Mouse (Mus musculus) heart, embryonic 15.5 days (tissue): Measurements from ENCODE around the gene Mettl16. TPM values are rescaled to one million over a fixed set of nuclear protein-coding genes. Genes with fewer than 3 reads are reported as not detected.

ENCODE experiments used
- ATAC-seq: fragments of 200-750 bp; cut with Nextera tagmentation; replicated peaks from 2 replicates; pipeline ENCODE4 v1.8.0; 2017; ENCODE audit warnings: low read depth, moderate TSS enrichment; ENCODE audit not compliant: insufficient number of reproducible peaks, insufficient read depth, low FRiP score
- H3K27ac ChIP-seq: fragments of 300-500 bp; sonication (generic); 2 replicates; pipeline ENCODE4 v1.5.1; 2015; ENCODE audit warnings: mild to moderate bottlenecking, inconsistent platforms
- H3K27me3 ChIP-seq: fragments of 300-500 bp; sonication (generic); 2 replicates; pipeline ENCODE4 v1.6.1; 2015; ENCODE audit warnings: inconsistent platforms
- H3K36me3 ChIP-seq: fragments of 300-500 bp; sonication (generic); 2 replicates; pipeline ENCODE4 v1.6.1; 2015; ENCODE audit warnings: mild to moderate bottlenecking, inconsistent platforms
- H3K4me1 ChIP-seq: fragments of 300-500 bp; sonication (generic); replicated peaks from 2 replicates; pipeline ENCODE4 v1.6.1; 2015; ENCODE audit warnings: inconsistent platforms
- H3K4me2 ChIP-seq: fragments of 300-500 bp; sonication (generic); 2 replicates; pipeline ENCODE4 v1.6.1; 2015; ENCODE audit warnings: inconsistent platforms, mild to moderate bottlenecking, moderate library complexity
- H3K4me3 ChIP-seq: fragments of 300-500 bp; sonication (generic); 2 replicates; pipeline ENCODE4 v1.5.1; 2015; ENCODE audit warnings: mild to moderate bottlenecking, inconsistent platforms
- H3K9ac ChIP-seq: fragments of 300-500 bp; sonication (generic); 2 replicates; pipeline ENCODE4 v1.6.1; 2015; ENCODE audit warnings: mild to moderate bottlenecking, inconsistent platforms
- H3K9me3 ChIP-seq: fragments of 300-500 bp; sonication (generic); replicated peaks from 2 replicates; pipeline ENCODE4 v1.6.1; 2016; ENCODE audit warnings: inconsistent platforms
- WGBS: fragments of 180-500 bp; shearing (Covaris S2); methylation state at CpG from one replicate; pipeline ENCODE4 v1.1.7; 2015; ENCODE audit warnings: mixed read lengths; 5-methylcytosine and 5-hydroxymethylcytosine counted together
- polyA plus RNA-seq: library from polyadenylated mRNA; unstranded; fragments of >200 nt; fragmentation: Nextera tagmentation; extraction: Ambion mirVana; gene quantifications from 2 replicates; pipeline ENCODE4 v1.2.1, GENCODE M21; 2015

The Mettl16 gene
- polyA plus RNA-seq, 1 experiment from 2014 or later, result 28.0 TPM

DNA sequence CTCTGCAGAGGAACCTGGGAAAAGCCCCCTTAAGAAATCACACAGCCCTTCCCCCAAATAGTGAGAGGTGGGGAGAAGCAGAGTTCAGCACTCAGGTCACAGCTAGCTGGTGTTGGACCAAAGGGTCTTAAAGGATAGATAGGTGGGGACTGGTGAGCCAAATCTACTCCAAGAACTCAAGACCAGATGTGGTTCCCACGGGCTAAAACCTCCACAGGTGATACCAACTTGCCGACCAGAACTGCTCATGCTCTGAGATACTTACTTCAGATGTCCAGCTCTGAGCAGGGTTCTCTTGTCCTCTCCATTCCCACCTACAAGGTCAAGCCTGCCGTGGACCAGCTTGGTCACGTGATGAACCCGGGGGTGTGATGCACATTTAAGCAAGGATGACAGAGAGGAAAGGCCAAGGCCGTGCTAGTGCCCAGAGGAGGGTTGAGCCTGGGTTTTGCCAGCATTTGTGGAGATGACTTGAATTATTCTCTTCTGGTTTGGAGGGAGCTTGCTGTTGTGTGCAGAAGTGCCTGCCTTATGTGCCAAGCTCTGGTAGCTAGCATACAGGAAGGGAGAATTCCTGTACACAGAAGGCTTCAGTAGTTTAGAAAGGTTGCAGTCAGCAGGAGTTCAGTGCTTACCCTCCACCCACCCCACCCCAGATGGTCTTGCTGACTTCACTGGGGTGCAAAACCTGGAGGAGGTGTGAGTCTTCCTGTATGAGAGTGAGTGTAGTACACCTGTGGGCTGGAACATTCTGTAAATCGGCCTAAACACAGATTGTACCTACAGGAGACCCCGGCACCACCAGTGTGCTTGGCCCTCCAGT is 63.1 kb downstream of the Mettl16 start:
- H3K36me3 ChIP-seq, result no peaks in the 10 kb centered on the region
- H3K4me3 ChIP-seq, result peak overlapping the region; percentile 90
- no peak for ATAC-seq
- H3K27me3 ChIP-seq, result no peaks in the 10 kb centered on the region
- H3K9ac ChIP-seq, result 0 out of 2 replicates have a peak overlapping the region, but pooled peaks have one; percentile 18
- H3K4me1 ChIP-seq, result peaks cover 59% of the 10 kb centered on the region
- 63% methylated on average over 8 of the region's 8 CpGs for WGBS
- H3K27ac ChIP-seq, result peak overlapping the region; percentile 97
- H3K9me3 ChIP-seq, result no peaks in the 10 kb centered on the region
- H3K4me2 ChIP-seq, result peak overlapping the region; percentile 83

DNA sequence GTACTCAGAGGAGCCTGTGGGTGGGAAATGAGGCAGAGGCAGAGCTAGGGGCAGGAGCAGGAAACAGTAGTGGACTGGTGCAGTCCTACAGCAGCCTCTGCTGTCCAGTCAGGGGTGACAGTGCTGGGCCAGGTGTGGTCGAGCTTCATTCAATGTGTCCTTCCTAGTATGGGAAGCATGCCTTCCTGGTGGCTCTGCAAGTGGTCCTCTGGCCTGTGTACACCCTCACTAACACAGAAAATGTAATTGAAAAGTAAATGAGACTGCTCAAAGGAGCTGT is 63.7 kb downstream of the Mettl16 start:
- Histone ChIP-seq H3K4me3 (no peak overlapping the region), H3K9me3 (no peaks in the 10 kb centered on the region), H3K4me1 (peaks cover 61% of the 10 kb centered on the region), H3K27ac (peak overlapping the region; percentile 97), H3K9ac (0 out of 2 replicates have a peak overlapping the region, but pooled peaks have one; percentile 18), H3K27me3 (no peaks in the 10 kb centered on the region), H3K36me3 (no peaks in the 10 kb centered on the region), H3K4me2 (no peak overlapping the region)
- 46% methylated on average over 1 of the region's 1 CpGs for WGBS
- ATAC-seq, result no peak

DNA sequence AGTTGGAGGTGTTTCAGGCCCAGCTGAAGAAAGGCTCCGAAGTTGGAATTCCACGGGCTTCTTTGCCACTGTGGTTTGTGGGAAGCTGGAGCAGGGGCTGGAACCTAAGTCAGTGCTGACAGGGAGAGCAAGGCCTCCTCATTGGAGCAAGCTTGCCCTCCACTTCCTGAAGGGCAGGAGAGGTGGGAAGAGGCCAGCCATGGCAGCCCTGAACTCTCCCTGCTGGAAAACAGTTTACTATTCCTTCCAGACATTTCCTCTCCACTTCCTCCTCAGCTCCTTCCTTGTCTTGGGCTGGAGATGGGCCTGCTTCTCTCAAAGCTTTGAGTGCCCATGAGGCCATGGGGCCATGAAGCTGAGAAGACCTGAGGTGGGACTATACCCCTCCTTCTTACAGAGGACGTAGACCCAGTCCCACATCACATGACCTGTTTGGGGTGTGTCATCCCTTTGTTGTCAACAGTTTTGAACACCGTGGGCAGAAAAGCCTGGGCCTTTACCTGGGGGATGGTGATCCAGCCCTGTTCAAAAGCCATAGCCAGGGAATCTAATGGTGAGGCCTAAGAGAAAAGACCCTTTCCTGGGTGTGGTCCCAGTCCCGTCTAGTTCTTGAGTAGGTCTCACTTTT is 64.1 kb downstream of the Mettl16 start:
- WGBS, result 30% methylated on average over 5 of the region's 5 CpGs
- Histone ChIP-seq H3K27ac (peak overlapping the region; percentile 97), H3K9ac (no peak overlapping the region), H3K4me1 (peaks cover 61% of the 10 kb centered on the region), H3K36me3 (no peaks in the 10 kb centered on the region), H3K9me3 (no peaks in the 10 kb centered on the region), H3K4me3 (no peak overlapping the region), H3K4me2 (no peak overlapping the region), H3K27me3 (no peaks in the 10 kb centered on the region)
- no peak for ATAC-seq

DNA sequence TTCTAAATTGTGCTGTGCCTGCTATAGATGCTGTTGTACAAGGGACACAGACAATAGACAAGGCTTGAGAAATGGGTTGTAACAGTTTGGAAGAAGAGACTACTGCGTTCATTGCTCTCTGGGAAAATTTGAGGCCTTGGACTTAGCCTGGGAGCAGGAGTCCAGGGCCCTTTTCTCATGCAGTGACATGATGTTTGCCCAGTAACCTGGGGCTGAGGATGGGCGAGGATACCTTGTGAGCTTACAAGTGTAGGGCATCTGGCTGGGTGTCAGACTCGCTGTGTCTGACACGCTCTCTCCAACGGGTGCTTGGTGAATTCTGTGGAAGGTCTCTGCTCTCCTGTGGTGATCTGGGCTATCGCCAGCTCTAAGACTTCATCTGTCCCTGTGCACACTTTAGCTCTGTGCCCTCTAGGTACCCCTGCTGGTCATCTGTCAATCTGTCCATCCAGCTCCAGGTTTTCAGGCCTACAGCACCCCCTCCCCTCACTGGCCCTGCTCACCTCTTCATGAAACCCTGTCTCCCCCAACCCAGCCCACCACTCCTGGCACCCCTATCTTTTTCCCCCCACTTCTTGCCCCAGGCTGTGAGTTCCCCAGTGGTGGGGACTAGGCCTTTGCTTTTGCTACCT is 65.1 kb downstream of the Mettl16 start:
- no peak overlapping the region for H3K4me2 ChIP-seq
- H3K9ac ChIP-seq, result 0 out of 2 replicates have a peak overlapping the region, but pooled peaks have one; percentile 15
- no peaks in the 10 kb centered on the region for H3K9me3 ChIP-seq
- H3K36me3 ChIP-seq, result no peaks in the 10 kb centered on the region
- H3K27me3 ChIP-seq, result no peaks in the 10 kb centered on the region
- WGBS, result 87% methylated on average over 6 of the region's 6 CpGs
- no peak overlapping the region for H3K27ac ChIP-seq
- no peak for ATAC-seq
- H3K4me1 ChIP-seq, result peaks cover 62% of the 10 kb centered on the region
- no peak overlapping the region for H3K4me3 ChIP-seq

DNA sequence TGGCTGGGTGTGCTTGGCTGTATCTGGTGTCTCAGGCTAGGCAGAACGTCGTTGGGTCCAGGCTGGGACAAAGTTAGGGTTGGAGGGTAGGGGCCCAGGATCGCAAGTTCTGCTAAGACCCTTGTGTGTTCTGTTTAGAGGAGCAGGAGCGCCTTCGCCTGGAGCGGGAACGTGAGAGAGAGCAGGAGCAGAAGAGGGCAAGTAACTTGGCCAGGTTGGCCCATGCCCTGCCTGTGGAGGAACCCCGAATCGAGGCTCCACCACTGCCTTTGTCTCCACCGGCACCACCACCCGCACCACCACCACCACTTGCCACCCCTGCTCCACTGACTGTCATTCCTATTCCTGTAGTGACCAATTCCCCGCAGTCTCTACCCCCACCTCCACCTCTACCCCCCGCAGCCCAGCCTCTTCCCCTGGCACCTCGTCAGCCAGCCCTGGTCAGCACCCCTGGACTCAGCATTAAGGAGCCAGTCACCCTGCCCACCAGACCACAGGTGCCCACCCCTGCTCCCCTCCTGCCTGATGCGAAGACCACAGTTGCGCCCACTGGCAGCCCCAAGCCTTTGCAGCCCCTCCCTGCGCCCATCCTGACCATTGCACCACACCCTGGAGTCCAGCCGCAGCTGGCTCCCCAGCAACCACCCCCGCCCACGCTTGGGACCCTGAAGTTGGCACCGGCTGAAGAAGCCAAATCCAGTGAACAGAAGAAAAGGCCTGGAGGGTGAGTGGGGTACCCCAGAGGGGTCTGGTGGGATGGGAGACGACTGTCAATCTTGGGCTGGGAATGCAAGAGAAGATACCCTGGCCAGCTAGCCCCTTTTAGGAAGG is 65.8 kb downstream of the Mettl16 start:
- H3K4me2 ChIP-seq, result no peak overlapping the region
- WGBS, result 90% methylated on average over 22 of the region's 22 CpGs
- no peak overlapping the region for H3K9ac ChIP-seq
- H3K36me3 ChIP-seq, result no peaks in the 10 kb centered on the region
- peaks cover 70% of the 10 kb centered on the region for H3K4me1 ChIP-seq
- no peaks in the 10 kb centered on the region for H3K27me3 ChIP-seq
- no peak overlapping the region for H3K27ac ChIP-seq
- ATAC-seq, result no peak
- no peak overlapping the region for H3K4me3 ChIP-seq
- no peaks in the 10 kb centered on the region for H3K9me3 ChIP-seq

DNA sequence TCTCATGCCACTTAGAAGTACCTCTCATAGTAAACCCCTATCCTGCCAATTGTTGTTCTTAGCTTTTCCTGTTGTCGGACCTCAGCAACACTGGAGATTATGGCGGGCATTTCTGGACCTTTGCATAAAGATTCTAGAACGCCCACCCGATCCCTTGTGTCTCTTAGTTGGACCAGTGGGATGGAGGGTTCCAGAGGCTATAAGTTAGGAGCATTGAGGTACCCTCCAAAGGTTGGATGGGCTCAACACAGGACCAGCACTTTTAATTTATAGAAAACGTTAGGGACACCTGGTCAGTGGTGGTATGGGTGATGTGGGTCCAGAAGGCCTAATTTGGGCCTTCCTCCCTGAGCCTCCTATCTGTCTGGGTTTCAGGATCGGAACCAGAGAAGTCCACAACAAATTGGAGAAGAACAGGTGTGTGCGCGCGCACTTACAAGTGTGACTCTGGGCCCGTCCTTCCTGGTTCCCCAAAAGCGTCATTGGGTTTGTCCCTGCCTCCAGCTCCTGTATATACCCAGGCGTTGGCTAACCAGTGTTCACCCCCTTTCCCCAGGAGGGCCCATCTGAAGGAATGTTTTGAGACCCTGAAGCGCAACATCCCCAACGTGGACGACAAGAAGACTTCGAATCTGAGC is 66.5 kb downstream of the Mettl16 start:
- Histone ChIP-seq H3K9ac (peak overlapping the region; percentile 61), H3K36me3 (0 out of 2 replicates have a peak, but pooled peaks cover 3% of the 10 kb centered on the region), H3K4me2 (peak overlapping the region; percentile 87), H3K27me3 (no peaks in the 10 kb centered on the region), H3K4me3 (peak overlapping the region; percentile 61), H3K9me3 (no peaks in the 10 kb centered on the region), H3K27ac (peak overlapping the region; percentile 98), H3K4me1 (peaks cover 75% of the 10 kb centered on the region)
- no peak for ATAC-seq
- WGBS, result 45% methylated on average over 16 of the region's 16 CpGs

DNA sequence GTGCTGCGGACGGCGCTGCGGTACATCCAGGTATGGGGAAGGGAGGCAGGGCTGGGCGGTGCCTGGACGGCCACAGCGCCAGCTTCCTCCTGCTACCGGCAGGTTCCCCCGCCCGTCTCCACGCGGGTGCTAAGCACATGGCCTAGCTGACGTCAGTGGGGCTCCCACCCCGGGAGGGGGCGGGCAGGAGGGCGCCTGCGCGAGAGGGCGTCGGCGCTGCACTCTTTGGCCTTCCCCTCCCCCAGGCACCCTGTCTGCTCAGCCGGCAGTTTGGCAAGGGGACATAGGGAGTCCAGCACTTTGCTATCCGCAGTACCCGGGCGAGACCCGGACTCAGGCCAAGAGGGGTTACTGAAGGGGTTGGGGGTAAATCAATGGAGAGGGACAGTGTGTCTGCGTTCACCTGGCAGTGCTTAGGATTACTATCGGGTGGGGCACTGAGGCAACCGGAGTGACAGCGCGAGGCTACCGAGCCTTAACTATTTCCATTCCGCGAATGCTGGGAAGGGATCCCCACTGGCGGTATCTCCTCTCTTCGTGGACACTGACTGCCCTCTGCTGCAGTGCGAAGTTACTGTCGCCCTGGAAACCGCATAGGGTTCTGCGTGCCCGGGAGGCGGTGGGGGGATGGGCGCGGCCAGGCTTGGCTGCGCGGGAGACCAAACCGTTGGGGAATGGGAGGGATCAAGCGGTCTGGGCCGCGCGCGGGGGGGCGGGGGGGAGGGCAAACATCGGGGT is 67.2 kb downstream of the Mettl16 start:
- Histone ChIP-seq H3K9ac (peak overlapping the region; percentile 61), H3K36me3 (peaks cover 9% of the 10 kb centered on the region; the same call in 1 of the 2 replicates), H3K27ac (peak overlapping the region; percentile 98), H3K4me1 (peaks cover 78% of the 10 kb centered on the region), H3K4me3 (peak overlapping the region; percentile 61), H3K4me2 (peak overlapping the region; percentile 87), H3K27me3 (no peaks in the 10 kb centered on the region), H3K9me3 (no peaks in the 10 kb centered on the region)
- peak; percentile 76 for ATAC-seq
- under 1% methylated on average over 52 of the region's 54 CpGs for WGBS

DNA sequence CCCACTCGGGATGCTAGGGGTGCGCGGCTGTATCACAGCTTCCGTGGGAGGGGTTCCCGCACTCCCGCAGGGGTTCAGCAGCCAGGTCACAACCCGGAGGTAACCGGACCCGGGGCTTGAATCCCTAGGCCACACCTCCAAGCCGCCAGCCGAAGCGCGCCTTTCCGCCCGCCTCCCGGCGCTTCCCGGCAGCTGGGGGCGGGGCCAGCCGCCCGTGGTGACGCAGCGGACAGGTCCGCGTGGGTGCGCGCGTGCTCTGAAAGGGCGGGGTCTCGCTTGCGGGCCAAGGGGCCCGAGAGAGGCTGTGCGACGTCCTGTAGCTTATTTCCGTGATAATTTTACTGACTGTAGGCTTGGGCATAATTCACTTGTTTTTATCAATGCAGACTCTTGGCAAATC is 67.8 kb downstream of the Mettl16 start:
- peak overlapping the region; percentile 61 for H3K4me3 ChIP-seq
- peak overlapping the region; percentile 98 for H3K27ac ChIP-seq
- H3K36me3 ChIP-seq, result peaks cover 11% of the 10 kb centered on the region; the same call in 1 of the 2 replicates
- under 1% methylated on average over 35 of the region's 35 CpGs for WGBS
- ATAC-seq, result peak; percentile 73
- H3K27me3 ChIP-seq, result no peaks in the 10 kb centered on the region
- no peaks in the 10 kb centered on the region for H3K9me3 ChIP-seq
- peak overlapping the region; percentile 61 for H3K9ac ChIP-seq
- peaks cover 78% of the 10 kb centered on the region for H3K4me1 ChIP-seq
- peak overlapping the region; percentile 87 for H3K4me2 ChIP-seq

DNA sequence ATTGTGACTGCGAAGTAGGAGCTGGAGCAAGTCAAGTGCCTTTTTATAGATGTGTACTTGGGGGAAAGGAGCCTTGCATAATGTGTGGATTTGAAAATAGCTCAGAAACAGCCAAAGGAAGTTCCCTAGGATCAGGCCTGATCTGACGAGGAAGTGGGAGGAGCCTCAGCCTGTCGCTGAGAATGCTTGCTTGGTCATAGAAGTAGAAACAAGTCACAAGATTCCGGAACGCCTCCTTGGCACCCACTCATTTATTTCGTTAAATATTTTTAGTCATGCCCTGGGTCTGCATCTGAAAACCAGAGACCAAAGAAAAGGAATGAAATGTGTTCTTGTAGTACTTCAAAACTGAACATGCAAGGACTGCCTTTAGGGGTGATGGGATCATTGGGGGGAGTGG is 68.3 kb downstream of the Mettl16 start:
- Histone ChIP-seq H3K36me3 (peaks cover 11% of the 10 kb centered on the region; the same call in 1 of the 2 replicates), H3K27ac (peak overlapping the region; percentile 98), H3K4me2 (peak overlapping the region; percentile 87), H3K9me3 (no peaks in the 10 kb centered on the region), H3K9ac (0 out of 2 replicates have a peak overlapping the region, but pooled peaks have one; percentile 8), H3K27me3 (no peaks in the 10 kb centered on the region), H3K4me1 (peaks cover 78% of the 10 kb centered on the region), H3K4me3 (peak overlapping the region; percentile 61)
- ATAC-seq, result no peak
- 30% methylated on average over 6 of the region's 6 CpGs for WGBS
